Mouse (Mus musculus) spleen, adult 2 months (tissue): ENCODE results near the gene Mrpl24.

ENCODE experiments used
- CTCF ChIP-seq: fragments of 200-500 bp; IDR thresholded peaks from 2 replicates; pipeline ENCODE4 v1.5.1; 2011; ENCODE audit warnings: mild to moderate bottlenecking, inconsistent platforms; ENCODE audit not compliant: insufficient read depth, insufficient read length, insufficient replicate concordance; ENCODE audit errors: extremely low read depth
- POLR2A ChIP-seq: fragments of 200-500 bp; IDR thresholded peaks from 2 replicates; pipeline ENCODE4 v1.6.1; 2011; ENCODE audit warnings: low read depth, low read length, inconsistent platforms

- TF ChIP-seq POLR2A: no peak
- TF ChIP-seq CTCF: no peak
Measured at GRCm38 (mm10) chr3:87916990-87917389, 2.3 kb upstream of the Mrpl24 start.
